Mouse (Mus musculus) cerebellum, adult 11-12 months (tissue): ENCODE measurements around the gene Tubg1.

Source experiments
- DNase-seq: peaks from one replicate; pipeline ENCODE4 v3.0.0; 2022

Tubg1 gene

GRCm38 (mm10) chr11:101119761-101120544 is at the start of gene Tubg1, which contains the start of gene Retreg3:
TSS of gene Tubg1 (plus strand) at chr11:101119938.
TSS of gene Retreg3 (minus strand) at chr11:101119893.
- DNase-seq: peak; percentile 99

GRCm38 (mm10) chr11:101070189-101070527 is 49.6 kb upstream of the Tubg1 start:
- no peak for DNase-seq

- DNase-seq: no peak
Observed at GRCm38 (mm10) chr11:101070987-101071386, 48.8 kb upstream of the Tubg1 start.

GRCm38 (mm10) chr11:101071810-101072428 is 47.8 kb upstream of the Tubg1 start:
- peak; percentile 65 for DNase-seq

GRCm38 (mm10) chr11:101078121-101078520 is 41.6 kb upstream of the Tubg1 start, which contains the start of gene Hsd17b1:
TSS of gene Hsd17b1 (plus strand) at chr11:101078411.
- no peak for DNase-seq

- peak; percentile 49 for DNase-seq
Observed at GRCm38 (mm10) chr11:101079746-101080145, 40.0 kb upstream of the Tubg1 start.

GRCm38 (mm10) chr11:101080421-101080820 is 39.3 kb upstream of the Tubg1 start:
- DNase-seq: peak; percentile 8

GRCm38 (mm10) chr11:101081659-101082058 is 38.1 kb upstream of the Tubg1 start:
- no peak for DNase-seq

- peak; percentile 92 for DNase-seq
Observed at GRCm38 (mm10) chr11:101082208-101083082, 37.3 kb upstream of the Tubg1 start, which contains the start of gene Coasy. TSS of gene Coasy (plus strand) at chr11:101082565.

- DNase-seq: peak; percentile 75
Observed at GRCm38 (mm10) chr11:101083083-101083697, 36.5 kb upstream of the Tubg1 start.

- peak; percentile 61 for DNase-seq
Observed at GRCm38 (mm10) chr11:101084246-101084645, 35.5 kb upstream of the Tubg1 start.

- DNase-seq: peak; percentile 41
Observed at GRCm38 (mm10) chr11:101084811-101085210, 34.9 kb upstream of the Tubg1 start.

GRCm38 (mm10) chr11:101085617-101086322 is 34.0 kb upstream of the Tubg1 start:
- peak; percentile 50 for DNase-seq

GRCm38 (mm10) chr11:101086323-101086674 is 33.4 kb upstream of the Tubg1 start:
- peak; percentile 55 for DNase-seq

- peak; percentile 90 for DNase-seq
Observed at GRCm38 (mm10) chr11:101086756-101087681, 32.7 kb upstream of the Tubg1 start, which contains the start of gene Mlx. TSS of gene Mlx (plus strand) at chr11:101087277.

- no peak for DNase-seq
Observed at GRCm38 (mm10) chr11:101087682-101088055, 32.1 kb upstream of the Tubg1 start.

GRCm38 (mm10) chr11:101089931-101090330 is 29.8 kb upstream of the Tubg1 start:
- DNase-seq: no peak

GRCm38 (mm10) chr11:101094930-101095313 is 24.8 kb upstream of the Tubg1 start:
- DNase-seq: no peak

GRCm38 (mm10) chr11:101095314-101096024 is 24.3 kb upstream of the Tubg1 start, which contains the start of gene Psmc3ip:
TSS of gene Psmc3ip (minus strand) at chr11:101095436.
- peak; percentile 95 for DNase-seq

- peak; percentile 24 for DNase-seq
Observed at GRCm38 (mm10) chr11:101098231-101098630, 21.5 kb upstream of the Tubg1 start.
